Mouse (Mus musculus) adrenal gland, postnatal 10 days (tissue): ENCODE results near the gene Usp33. TPM values are rescaled to one million over a fixed set of nuclear protein-coding genes. Genes with fewer than 3 reads are reported as not detected.
A peak's percentile ranks its signal among the peaks of the same experiment; 100 is the strongest.

Experiments used
- DNase-seq: peaks from one replicate; pipeline ENCODE4 v3.0.0; 2021; ENCODE audit warnings: mixed read lengths
- total RNA-seq, 2 experiments: library from RNA; stranded (reverse); gene quantifications; 2 replicates each; pipeline ENCODE4 v1.2.3; 2021

The Usp33 gene
- total RNA-seq, 2 experiments from 2014 or later: 65.4 to 80.7 TPM

DNA sequence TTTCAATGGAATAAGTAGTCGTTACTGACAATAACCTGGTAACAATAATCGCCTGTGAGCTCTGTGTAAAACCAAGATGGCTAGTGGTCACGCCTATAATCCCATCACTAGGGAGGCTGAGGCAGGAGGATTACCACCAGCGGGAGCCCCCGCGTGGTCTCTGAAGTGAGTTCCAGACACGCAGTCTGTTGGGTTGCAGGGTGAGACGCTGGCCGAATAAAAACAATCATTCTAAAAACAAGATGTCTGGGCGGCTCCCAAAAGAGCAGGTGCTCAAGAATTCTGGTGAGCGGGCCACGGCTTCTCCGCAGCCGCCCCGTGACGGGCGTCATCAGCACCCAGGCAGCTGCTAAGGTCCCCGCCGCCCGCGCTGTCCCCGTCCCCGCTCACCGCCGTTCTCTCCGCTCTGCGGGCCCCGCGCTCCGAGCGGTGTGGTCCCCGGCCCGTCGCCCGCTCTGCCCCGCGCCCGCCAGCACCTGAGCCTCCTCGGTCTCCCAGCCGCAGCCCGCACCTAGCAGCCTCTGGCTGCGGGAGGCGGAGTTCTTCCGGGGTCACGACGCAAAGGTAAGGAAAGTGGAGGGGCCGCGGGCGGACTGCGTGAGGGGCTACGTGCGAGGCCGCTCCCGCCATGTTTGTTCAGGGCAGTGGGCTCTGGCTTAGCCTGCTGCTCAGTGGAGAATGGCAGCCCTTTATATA, 6.3 kb upstream of the Usp33 start, which contains the start of gene Miga1:
Gene Miga1, minus strand, starts transcription at position 546 of the 696 bp plus-strand sequence.
- peak; percentile 79 for DNase-seq

DNA sequence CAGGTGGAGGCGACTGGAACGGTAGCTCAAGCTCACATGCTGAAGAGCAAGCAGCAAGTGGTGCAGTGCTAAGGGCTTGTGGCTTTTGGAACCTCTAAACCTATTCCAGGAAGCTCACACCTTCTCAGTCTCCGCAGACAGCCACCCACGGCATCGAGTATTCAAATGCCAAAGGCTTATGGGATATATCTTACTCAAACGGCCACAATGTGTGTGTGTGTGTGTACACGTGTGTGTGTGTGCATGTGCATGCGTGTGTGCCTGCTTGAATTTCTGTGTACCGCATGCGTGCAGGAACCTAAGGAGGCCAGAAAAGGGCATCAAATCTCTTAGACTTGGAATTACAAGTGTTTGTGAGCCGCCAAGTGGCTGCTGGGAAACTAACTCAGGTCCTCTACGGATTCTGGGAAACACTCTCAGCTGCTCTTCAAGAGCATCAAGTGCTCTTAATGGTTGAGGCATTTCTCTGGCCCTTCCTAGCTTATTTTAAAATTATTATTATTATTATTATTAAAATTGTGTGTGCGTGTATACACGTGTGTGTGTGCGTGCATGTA, 3.2 kb upstream of the Usp33 start:
- DNase-seq: no peak

DNA sequence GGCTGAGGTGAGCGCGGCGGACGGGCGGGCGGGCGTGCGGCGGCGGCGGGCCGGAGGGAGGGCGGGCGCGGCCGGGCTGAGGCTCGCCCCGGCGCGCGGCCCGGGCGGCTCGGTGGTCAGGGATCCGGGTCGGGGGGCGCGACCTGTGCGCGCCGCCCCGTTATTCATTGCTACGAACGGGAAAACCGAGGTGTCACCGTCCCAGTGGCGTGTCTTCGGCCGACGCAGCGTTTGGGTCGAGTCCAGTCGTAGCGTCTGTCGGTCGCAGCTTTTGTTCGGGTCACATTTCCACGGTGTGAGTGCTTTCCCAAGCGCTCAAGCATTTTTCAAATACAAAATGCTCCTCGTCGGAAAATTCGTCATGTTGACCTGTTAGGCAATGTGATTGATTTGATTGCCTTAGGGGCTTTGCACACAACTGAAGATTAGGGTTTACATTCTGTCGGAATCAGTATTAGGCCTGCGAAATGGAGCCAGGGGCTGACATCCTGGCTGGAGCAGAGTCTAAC, 409 bp downstream of the Usp33 start:
- DNase-seq: peak; percentile 68

DNA sequence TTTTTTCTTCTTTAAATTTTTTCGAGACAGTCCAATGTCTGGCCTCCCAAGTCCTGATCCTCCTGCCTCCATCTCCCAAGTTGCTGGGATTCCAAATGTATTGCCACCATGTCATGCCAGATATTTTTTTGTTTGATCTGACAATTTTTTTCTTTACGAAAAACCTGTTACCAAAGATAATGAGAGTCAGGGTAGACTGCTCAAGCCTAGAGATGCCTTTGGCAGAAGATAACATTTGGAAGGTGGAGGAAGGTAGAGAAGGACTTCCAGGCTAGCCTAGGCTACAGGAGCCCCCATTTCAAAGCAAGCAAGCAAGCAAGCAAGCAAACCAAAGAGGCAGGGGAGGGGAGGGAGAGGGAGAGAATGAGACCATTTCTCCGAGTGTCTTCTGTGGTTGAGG, 949 bp downstream of the Usp33 start:
- no peak for DNase-seq

DNA sequence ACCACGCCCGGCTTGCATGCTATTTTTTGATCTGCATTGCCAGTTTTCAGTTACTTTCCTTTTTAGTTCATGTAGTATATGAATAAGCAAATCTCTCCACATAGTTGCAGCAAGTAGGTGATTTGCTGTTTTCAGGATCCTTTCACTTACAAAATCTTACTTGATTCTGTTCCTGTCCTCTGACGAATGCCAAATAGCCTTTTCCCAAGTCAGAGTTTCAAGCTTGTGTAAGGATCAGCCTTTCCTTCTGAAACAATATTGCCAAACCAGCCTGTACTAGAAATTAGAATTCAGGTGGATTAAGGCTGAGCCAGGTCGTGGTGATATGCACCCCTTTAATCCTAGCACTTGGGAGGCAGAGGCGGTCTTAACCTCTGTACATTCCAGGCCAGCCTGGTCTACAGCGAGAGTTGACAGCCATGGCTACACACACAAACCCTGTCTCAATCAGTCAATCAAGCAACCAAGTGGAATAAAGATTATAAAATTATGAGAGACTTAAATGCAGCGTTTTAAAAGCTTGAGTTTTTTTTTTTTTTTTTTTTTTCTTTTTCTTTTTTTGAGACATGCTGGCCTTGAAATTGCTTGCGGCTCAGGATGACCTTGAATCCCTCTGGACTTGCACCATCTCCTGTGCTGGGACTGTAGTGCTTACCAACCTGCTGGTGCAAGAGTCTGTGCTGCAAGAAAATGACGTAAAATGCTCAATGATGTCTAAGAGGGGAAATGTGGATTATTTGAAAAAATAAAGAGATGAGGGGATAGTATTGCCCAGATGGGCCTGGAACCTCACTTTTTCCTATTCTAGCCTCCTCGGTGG, 1.9 kb downstream of the Usp33 start:
- peak; percentile 47 for DNase-seq

DNA sequence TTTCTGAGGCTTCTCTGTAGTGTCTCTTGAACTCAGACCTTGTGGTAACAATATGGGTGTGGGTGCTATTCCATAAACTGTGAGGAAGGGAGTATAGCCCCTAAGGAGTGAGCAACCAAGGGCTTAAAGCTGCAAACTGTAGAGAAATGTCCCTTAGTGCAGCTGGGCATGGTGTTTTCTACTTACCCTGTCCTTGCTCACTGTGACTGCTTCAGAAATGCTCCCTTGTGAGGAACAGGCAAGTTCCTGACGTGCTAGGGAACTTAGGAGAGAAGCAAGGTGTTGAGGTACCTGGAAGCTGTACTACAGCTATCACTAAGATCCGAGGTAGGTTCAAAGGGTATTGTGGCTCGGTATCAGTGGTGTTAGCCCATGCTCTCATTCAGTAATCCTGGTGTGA, 4.2 kb downstream of the Usp33 start:
- no peak for DNase-seq

DNA sequence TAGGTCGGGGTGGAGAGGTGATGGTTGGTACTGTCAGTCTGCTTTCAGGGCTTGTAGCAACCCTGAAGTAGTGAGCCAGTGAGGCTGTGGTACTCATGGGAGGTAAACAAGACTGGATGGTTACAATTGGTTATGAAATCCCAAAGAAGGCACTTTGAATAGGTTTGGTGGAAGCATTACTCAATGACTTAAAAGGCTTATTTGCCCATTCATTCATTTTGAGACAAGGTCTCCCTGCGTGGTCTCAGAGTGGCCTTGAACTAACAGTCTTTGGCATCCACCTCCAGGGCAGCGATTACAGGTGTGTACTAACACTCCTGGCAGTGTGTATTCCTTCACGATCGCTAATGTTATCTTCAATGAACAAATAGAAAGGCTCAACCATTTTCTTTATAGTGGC, 4.7 kb downstream of the Usp33 start:
- DNase-seq: peak; percentile 7

DNA sequence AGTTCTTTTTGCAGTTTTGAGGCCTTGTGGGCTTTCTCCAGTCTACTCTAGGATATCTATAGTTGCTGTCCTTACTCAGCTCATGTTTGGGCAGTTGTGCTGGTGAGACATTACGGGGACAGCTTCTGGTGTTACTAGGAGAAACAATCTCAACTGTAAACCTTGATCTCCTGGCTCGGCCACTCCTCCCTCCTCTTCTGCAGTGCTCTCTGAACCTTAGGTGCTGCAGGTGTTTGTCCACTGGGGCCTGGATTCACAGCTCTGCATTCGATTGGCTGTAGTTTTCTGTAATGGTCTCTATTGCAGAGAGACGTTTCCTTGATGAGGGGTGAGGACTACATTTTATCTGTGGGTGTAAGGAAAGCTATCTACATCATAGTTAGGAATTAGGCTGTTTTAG, 6.0 kb downstream of the Usp33 start:
- no peak for DNase-seq

DNA sequence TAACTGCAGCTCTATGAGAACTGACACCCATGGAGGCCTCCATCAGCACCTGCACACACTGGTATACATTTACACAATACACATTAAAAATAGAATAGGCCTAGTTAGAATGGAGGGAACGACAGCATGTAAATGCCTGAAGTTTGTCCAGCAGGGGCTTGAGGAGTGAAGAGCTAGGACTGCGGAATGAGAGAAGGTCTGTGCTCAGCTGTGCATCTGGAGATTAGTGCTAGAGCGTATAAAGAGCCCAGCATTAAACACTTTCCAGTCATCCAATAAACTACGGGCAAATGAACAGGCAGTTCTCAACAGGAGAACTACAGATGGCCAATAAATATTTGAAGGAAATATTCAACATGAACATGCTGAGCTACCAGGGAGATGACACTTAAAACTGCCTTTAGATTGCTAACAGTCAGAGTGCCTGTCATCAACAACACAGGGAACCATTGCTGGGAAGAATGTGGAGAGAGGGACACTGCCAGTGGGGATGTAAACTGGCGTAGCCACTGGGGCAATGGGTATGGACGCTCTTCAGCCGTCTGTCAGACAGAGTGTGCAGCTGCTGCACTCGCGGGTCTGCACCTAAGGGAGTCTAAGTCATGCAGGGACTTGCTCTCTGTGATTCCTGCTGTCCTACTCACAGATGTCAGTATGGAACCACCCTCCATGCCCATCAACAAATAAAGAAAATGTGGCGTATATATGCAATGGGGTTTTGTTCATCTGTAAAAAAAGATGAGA, 7.3 kb downstream of the Usp33 start:
- DNase-seq: no peak

DNA sequence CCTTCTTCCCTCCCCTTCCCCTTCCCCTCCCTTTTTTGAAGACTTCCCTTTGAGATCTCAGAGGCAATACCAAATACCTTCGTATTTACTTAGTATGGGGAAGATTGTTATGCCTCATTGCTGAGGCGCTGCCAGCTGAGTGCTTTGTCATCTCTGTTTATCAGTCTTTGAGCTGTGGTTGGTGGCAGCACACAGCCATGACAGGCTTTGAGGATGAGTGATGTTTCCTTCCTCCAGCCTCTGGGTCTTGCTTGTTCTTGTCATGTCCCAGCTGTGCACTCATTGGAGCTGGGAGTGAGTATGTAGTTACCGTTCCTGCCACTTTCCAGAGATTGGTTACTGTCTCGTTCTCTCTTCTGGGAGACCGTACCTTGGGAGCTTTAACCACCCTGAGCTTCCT, 9.1 kb downstream of the Usp33 start:
- peak; percentile 38 for DNase-seq

DNA sequence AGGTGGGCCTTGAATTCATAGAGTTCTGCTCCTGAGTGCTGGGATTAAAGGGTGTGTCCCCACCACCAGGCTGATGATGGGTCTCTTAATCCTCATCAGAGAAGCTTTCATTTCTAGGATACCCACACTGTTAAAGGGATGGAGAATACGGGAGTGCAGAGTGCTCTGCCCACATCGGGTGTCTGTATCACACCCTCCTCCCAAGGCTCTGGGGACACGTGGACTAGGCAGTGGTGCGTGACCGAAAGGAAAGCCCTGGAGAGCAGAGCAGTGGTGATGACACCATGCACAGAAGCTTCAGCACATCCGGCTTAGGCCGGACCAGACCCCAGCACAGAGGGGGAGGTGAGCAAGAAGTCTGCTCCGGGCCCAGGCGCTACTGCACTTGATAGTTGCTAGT, 10.5 kb downstream of the Usp33 start:
- no peak for DNase-seq

DNA sequence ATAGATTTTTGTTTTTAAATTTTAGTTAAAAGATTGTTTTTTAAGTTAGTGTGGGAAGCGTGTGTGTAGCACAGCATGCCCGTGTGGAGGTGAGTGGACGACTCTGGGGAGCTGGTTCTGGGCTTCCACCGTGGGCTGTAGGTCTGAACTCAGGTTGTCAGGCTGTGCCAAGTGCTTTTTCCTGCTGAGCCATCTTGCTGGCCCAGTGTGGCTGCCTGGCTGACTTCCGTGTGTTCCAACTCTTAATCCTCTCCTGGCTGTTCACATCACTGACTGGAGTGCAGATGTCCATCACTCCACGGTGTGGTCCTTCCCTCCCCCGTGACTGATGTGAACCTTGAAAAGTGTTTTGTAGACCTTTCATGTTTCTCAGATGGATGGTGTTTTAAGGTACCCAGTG, 12.9 kb downstream of the Usp33 start:
- no peak for DNase-seq

DNA sequence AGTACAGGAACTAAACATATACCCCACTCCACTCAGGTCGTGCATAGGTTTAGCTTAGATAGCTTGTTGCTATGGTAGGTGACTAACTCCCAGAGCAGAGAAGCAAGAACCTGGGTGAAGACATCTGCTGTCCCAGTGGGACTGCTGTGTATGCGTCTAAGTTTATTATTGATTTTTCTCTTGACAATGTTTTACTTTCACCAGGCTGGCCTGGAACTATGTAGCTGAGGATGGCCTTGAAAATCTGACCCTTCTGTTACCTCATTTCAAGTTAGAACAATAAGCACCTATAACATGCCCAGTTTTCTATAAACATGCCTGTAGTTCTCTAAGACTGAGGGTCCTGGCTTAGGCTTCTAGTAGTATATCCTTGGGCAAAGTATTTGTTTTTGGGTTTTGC, 17.9 kb downstream of the Usp33 start:
- no peak for DNase-seq

DNA sequence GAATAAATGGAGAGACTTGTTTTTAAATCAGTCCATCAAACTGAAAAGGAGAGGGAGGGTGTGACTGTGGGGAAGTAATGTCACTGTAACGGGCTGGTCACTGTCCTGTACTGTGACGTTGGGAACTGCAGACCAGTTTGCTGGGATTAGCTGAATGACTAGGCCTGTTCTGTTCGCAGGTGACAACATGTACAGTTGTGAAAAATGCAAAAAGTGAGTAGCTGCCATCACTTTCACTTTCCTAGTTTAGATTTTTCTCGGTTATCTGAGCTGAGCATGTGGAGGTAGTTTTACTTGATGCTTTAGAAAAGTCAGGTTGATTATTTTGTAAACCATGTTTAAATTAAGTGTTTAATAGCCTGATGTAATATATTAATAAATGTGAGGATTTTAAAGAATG, 29.8 kb downstream of the Usp33 start:
- DNase-seq: no peak

DNA sequence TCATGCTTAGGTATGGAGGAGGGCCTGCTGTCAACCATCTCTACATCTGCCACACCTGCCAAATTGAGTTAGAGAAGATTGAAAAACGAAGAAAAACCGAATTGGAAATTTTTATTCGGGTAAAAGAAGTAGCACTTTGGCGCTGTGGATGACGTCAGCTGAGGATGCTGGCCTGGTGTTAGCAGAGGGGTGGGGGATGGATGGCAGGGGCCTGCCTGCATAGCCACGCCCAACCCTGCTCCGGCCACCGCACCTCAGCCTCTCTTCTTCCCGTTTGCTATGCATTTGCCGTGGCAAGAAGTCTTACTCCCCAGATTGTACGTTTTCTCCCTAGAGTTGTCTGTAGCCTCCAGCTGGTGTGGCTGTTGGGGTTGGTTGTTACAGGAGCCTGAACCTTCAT, 37.8 kb downstream of the Usp33 start:
- DNase-seq: no peak

DNA sequence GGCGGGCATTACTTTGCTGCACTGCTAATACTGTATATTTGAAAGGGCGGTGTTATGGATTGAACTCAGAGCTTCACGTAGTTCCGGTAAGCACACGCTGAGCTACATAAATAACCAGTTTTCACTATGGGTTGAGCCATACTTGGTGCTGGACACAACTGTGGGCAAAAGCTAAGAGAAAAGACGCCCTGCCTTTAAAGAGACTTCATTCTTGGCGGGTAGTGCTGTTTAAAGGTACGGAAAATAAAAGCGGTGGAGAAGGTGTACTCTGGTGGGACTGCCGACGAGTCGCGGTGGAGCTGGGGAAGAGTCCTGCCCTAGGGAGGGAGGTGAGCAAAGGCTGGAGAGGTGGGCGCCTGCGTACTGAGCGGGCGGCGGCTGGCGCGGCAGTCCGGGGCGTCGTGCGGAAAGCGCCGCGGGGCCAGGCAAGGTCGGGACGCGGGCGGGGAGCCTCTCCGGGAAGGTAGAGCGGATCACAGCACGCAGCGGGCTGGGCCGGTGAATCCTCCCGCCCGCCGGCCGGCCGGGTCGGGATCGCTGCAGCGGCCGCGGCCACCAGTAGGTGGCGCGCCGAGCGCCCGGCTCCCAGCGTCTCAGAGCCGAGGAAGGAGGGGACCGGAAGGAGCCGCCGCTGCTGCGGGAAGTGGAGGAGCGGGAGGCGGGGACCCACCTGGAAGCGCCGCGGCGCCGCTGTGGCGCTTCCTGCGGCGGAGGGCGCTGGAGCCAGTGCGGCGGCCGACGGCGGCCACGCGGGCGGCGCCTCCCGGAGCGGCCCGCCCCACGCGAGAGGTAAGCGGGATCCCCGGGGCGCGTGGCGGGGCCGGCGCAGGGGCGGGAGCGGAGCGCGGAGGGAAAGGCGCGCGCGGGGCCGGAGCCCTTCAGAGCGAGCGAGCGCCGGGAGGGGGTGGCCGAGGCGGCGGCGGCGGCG, 49.3 kb downstream of the Usp33 start, which contains the start of gene Zzz3:
Gene Zzz3, plus strand, starts transcription at position 124 of the 928 bp plus-strand sequence.
- DNase-seq: peak; percentile 96

DNA sequence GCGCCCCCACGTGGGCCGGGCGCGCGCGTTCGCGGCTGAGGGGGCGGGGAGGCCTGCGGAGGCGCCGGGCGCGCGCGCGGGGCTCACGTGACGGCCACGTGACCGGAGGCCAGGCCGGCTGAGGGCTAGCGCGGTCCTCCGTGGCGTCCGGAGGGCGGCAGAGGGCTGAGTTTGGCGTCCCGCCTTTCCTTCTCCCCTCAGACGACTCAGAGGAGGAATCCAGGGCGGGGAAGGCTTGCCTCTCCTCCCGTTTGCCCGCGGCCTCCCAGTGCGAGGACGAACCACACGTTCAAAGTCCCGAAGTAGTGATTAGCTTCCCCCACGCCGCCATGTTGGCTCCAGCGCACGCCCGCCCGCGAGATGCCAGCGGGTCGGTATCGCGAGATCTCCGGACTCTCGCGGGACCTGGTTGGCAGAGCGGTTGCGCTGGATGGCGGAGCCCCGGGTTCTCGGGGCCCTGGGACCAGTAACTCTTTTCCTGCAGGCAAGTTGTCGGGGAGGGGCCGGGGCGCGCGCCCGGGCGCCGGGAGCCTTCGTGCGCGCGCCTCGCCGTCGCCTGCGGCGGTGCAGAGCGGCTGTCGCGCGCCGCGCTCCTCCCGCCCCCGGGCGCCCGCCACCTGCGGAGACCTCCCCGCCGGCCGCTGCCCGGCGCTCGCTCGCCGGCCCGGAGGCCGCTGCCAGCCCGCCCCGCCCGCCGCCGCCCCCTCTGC, 50.2 kb downstream of the Usp33 start:
- DNase-seq: peak; percentile 99

DNA sequence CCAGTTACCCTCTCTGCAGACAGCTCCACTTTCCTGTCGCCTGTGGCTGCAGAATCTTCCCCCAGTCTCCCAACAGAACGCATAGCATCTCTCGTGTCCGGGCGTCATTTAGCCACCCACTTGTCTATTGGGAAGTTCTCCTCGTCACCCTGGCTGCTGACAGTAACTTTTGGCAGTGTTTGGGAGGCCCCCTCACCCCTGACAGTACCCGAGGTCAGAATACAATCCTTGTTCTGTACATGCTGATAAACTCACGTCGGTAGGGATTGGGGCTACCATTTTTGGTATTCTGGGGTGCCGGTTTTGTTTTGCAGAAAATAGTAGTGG, 50.7 kb downstream of the Usp33 start:
- no peak for DNase-seq

DNA sequence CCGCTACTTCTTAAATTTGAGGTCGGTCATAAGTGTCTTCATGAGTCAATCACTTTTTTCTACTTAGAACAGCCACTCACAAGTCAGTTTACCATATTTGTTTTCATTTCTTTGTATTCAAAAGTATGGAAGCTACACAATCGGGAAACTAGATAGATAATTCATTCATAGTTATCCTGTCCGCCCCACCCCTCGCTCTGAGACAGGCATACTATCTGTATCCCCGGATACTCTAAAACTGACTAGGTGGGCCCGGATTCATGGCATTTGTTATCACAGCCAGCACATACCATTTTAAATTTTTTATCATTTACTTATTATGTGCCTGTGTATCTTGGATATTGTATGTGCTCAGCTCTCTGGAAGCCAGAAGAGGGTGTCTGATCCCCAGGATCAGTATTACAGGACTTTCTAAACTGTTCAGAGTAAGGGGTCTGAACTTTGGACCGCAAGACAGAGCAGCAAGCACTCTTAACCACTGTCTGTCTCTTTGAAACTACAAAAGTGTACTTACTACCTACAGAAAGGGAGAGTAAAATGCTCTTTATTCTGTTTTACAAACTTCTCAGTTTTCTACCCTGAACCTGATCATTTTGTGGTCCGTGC, 51.2 kb downstream of the Usp33 start:
- DNase-seq: no peak

DNA sequence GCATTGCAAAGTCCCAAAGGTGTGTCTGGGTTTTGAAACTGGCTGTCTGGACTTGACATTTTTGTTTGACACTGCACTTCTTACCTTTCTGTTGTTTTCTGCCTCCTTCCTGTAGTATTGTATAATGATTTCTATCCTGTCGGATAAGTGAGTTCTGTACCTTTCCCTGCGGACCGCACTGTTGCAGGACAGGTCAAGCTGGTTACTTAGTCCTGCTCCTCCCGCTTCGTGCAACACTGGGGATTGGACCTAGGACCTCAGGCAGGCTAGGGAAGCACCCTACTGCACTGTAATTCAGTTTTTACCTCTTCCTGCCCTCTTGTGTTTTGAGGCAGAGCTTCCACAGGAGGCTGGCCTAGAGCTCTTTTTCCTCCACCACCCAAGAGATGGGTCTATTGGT, 54.2 kb downstream of the Usp33 start:
- DNase-seq: no peak
